Mouse (Mus musculus) limb, embryonic 13.5 days (tissue): ENCODE measurements around the gene Pygo2. TPM values are rescaled to one million over a fixed set of nuclear protein-coding genes. Genes with fewer than 3 reads are reported as not detected.

Source experiments
- polyA plus RNA-seq: library from polyadenylated mRNA; unstranded; fragments of >200 nt; fragmentation: Nextera tagmentation; extraction: Ambion mirVana; gene quantifications from 2 replicates; pipeline ENCODE4 v1.2.1, GENCODE M21; 2015

Gene Pygo2
- polyA plus RNA-seq, 1 experiment from 2014 or later, result 49.7 TPM

Other genes with a start within 250 kb of the Pygo2 start
- 34.0 and 35.2 TPM in 2 replicates for gene Fam189b, start 247.1 kb upstream of the Pygo2 start, polyA plus RNA-seq
- gene Gba, start 227.3 kb upstream of the Pygo2 start, polyA plus RNA-seq, result 35.6 and 40.2 TPM in 2 replicates
- gene Thbs3, start 215.0 kb upstream of the Pygo2 start, polyA plus RNA-seq, result 63.7 and 69.8 TPM in 2 replicates
- 202 and 205 TPM in 2 replicates for gene Mtx1, start 203.1 kb upstream of the Pygo2 start, polyA plus RNA-seq
- gene Muc1, start 201.2 kb upstream of the Pygo2 start, polyA plus RNA-seq, result 0.64 and 1.1 TPM in 2 replicates
- 332 and 333 TPM in 2 replicates for gene Krtcap2, start 184.2 kb upstream of the Pygo2 start, polyA plus RNA-seq
- gene Trim46, start 183.9 kb upstream of the Pygo2 start, polyA plus RNA-seq, result 6.1 and 6.8 TPM in 2 replicates
- gene Dpm3, start 170.9 kb upstream of the Pygo2 start, polyA plus RNA-seq, result 120 and 126 TPM in 2 replicates
- gene Slc50a1, start 159.6 kb upstream of the Pygo2 start, polyA plus RNA-seq, result 85.5 and 88.8 TPM in 2 replicates
- gene Efna1, start 149.1 kb upstream of the Pygo2 start, polyA plus RNA-seq, result 44.0 and 46.2 TPM in 2 replicates
- 27.4 and 30.6 TPM in 2 replicates for gene Efna3, start 107.2 kb upstream of the Pygo2 start, polyA plus RNA-seq
- 49.0 and 51.6 TPM in 2 replicates for gene Efna4, start 92.2 kb upstream of the Pygo2 start, polyA plus RNA-seq
- gene Adam15, start 80.2 kb upstream of the Pygo2 start, polyA plus RNA-seq, result 50.3 and 52.2 TPM in 2 replicates
- 0.27 and 0.34 TPM in 2 replicates for gene Dcst2, start 68.2 kb upstream of the Pygo2 start, polyA plus RNA-seq
- 0.38 and 0.51 TPM in 2 replicates for gene Dcst1, start 65.0 kb upstream of the Pygo2 start, polyA plus RNA-seq
- gene Zbtb7b, start 35.4 kb upstream of the Pygo2 start, polyA plus RNA-seq, result 1.1 and 2.0 TPM in 2 replicates
- not detected in 2 replicates for gene Lenep, start 27.4 kb upstream of the Pygo2 start, polyA plus RNA-seq
- gene Flad1, start 18.3 kb upstream of the Pygo2 start, polyA plus RNA-seq, result 27.1 and 28.2 TPM in 2 replicates
- gene Cks1b, start 11.8 kb upstream of the Pygo2 start, polyA plus RNA-seq, result 508 and 542 TPM in 2 replicates
- gene Shc1, start 11.8 kb upstream of the Pygo2 start, polyA plus RNA-seq, result 102 and 108 TPM in 2 replicates
- gene Pbxip1, start 6.5 kb downstream of the Pygo2 start, polyA plus RNA-seq, result 34.1 and 35.2 TPM in 2 replicates
- gene Pmvk, start 24.3 kb downstream of the Pygo2 start, polyA plus RNA-seq, result 59.9 and 60.4 TPM in 2 replicates
- 3.5 and 3.6 TPM in 2 replicates for gene Kcnn3, start 90.0 kb downstream of the Pygo2 start, polyA plus RNA-seq